Mouse (Mus musculus): ENCODE measurements around the gene Gpr37l1. TPM values are rescaled to one million over a fixed set of nuclear protein-coding genes. Genes with fewer than 3 reads are reported as not detected.

Gpr37l1 gene
- total and polyA plus RNA-seq, 3 experiments, result not detected

- DNase-seq (ENCODE audit: extremely low read depth), result no peak
- no peaks in the 10 kb centered on the region for H3K27me3 ChIP-seq (replicated peaks)
Measured at GRCm38 (mm10) chr1:135186427-135186826, 18.9 kb upstream of the Gpr37l1 start.

DNA sequence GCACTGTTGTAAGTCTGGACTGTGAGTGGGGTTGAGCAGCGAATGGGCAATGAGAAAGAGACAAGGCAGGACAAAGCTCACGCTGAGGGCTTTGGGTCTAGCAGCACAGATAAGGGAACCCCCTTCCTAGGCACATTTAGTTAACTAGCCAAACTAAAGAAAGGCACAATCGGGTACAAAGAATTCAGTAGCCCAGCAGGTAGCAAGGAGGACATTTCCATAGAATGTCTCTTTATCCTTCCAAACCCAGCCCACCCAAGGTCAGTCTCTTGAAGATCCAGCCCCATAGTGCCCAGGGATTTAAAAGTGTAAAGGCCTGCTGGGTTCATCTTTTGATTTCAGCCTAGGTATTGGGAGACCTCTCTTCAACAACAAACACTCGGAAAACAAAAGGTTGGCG lies 18.5 kb upstream of the Gpr37l1 start:
- H3K79me2 ChIP-seq (replicated peaks; ENCODE audit: control insufficient read depth, extremely low read depth, insufficient read depth, poor library complexity, severe bottlenecking), result no peaks in the 10 kb centered on the region
- H3K9me3 ChIP-seq (replicated peaks; ENCODE audit: low read length), result no peaks in the 10 kb centered on the region
- TF ChIP-seq ETS1 (conservative IDR thresholded peaks at IDR 0.05; ENCODE audit: low read depth, low read length) (no peak), TCF12 (IDR thresholded peaks at IDR 0.05; ENCODE audit: low read depth, low read length) (no peak), RAD21 (IDR thresholded peaks at IDR 0.05; ENCODE audit: low read depth, low read length) (no peak), GABPA (IDR thresholded peaks at IDR 0.05; ENCODE audit: insufficient replicate concordance, low read depth, low read length) (no peak), UBTF (IDR thresholded peaks at IDR 0.05; ENCODE audit: low read depth, low read length) (no peak), CTCF (conservative IDR thresholded peaks at IDR 0.05 in 1 of 2, IDR thresholded peaks at IDR 0.05 in 1 of 2; ENCODE audit: low read depth in 2 of 2, low read length in 2 of 2) (no peak), ZKSCAN1 (IDR thresholded peaks at IDR 0.05; ENCODE audit: borderline replicate concordance, low read depth, low read length) (no peak), POLR2A (IDR thresholded peaks at IDR 0.05; ENCODE audit: low read depth, low read length) (no peak), ZC3H11A (IDR thresholded peaks at IDR 0.05; ENCODE audit: low read depth, low read length) (no peak), JUN (IDR thresholded peaks at IDR 0.05; ENCODE audit: insufficient read depth, low read depth, low read length) (no peak), NELFE (IDR thresholded peaks at IDR 0.05; ENCODE audit: low read depth, low read length) (no peak), JUND (conservative IDR thresholded peaks at IDR 0.05; ENCODE audit: low read depth, low read length) (no peak), HCFC1 (IDR thresholded peaks at IDR 0.05; ENCODE audit: low read depth, low read length) (no peak), KAT2A (IDR thresholded peaks at IDR 0.05; ENCODE audit: insufficient replicate concordance, low read length) (no peak), BHLHE40 (IDR thresholded peaks at IDR 0.05; ENCODE audit: low read depth, low read length) (no peak), POLR2AphosphoS2 (IDR thresholded peaks at IDR 0.05; ENCODE audit: low read depth, low read length) (no peak)
- H3K27me3 ChIP-seq (replicated peaks), result no peaks in the 10 kb centered on the region
- no peaks in the 10 kb centered on the region for H3K36me3 ChIP-seq (replicated peaks in 1 of 2; ENCODE audit: control insufficient read depth in 1 of 2, insufficient read depth in 1 of 2, low read length in 1 of 2)
- no peak overlapping the region for H3K4me3 ChIP-seq (replicated peaks in 1 of 3; ENCODE audit: low read depth in 2 of 3, low read length in 2 of 3, poor library complexity in 1 of 3)
- no peak overlapping the region for H3K9ac ChIP-seq (ENCODE audit: insufficient read depth, low read depth)
- DNase-seq (ENCODE audit: extremely low read depth), result no peak
- no peak overlapping the region for H3K27ac ChIP-seq (ENCODE audit: insufficient read depth, low read depth)
- dilution Hi-C loops (cut with MboI; ENCODE audit: extremely low pct_ligation_motif_present, extremely low pct_unique_long_range_greater_than_20kb, low sequenced_read_pairs), result no loop called here
- no peak overlapping the region for H3K4me2 ChIP-seq (ENCODE audit: insufficient read depth, low read depth, poor library complexity, severe bottlenecking)
- H3K4me1 ChIP-seq (ENCODE audit: control insufficient read depth in 1 of 2, insufficient read depth in 2 of 2), result peaks cover 14 to 20% of the 10 kb centered on the region in 2 experiments
- in situ Hi-C loops (cut with MboI; ENCODE audit: low pct_ligation_motif_present, low pct_unique_long_range_greater_than_20kb, low sequenced_read_pairs), result no loop called here

More at GRCm38 (mm10) chr1:135186427-135186826, 18.9 kb upstream of the Gpr37l1 start:
- H3K4me2 ChIP-seq (ENCODE audit: insufficient read depth, low read depth, poor library complexity, severe bottlenecking), result no peak overlapping the region
- H3K4me1 ChIP-seq (ENCODE audit: control insufficient read depth in 1 of 2, insufficient read depth in 2 of 2), result peaks cover 12 to 15% of the 10 kb centered on the region in 2 experiments
- H3K27ac ChIP-seq (ENCODE audit: insufficient read depth, low read depth), result no peak overlapping the region
- TF ChIP-seq ETS1 (conservative IDR thresholded peaks at IDR 0.05; ENCODE audit: low read depth, low read length) (no peak), MYC (IDR thresholded peaks at IDR 0.05; ENCODE audit: low read depth, low read length) (no peak)
- dilution Hi-C loops (cut with MboI; ENCODE audit: extremely low pct_ligation_motif_present, extremely low pct_unique_long_range_greater_than_20kb, low sequenced_read_pairs), result no loop called here
- H3K4me3 ChIP-seq (replicated peaks in 1 of 3; ENCODE audit: low read depth in 2 of 3, low read length in 2 of 3, poor library complexity in 1 of 3), result no peak overlapping the region
- H3K9me3 ChIP-seq (replicated peaks; ENCODE audit: low read length), result no peaks in the 10 kb centered on the region
- no peak overlapping the region for H3K9ac ChIP-seq (ENCODE audit: insufficient read depth, low read depth)
- no peaks in the 10 kb centered on the region for H3K36me3 ChIP-seq (replicated peaks in 1 of 2; ENCODE audit: control insufficient read depth in 1 of 2, insufficient read depth in 1 of 2, low read length in 1 of 2)
- in situ Hi-C loops (cut with MboI; ENCODE audit: low pct_ligation_motif_present, low pct_unique_long_range_greater_than_20kb, low sequenced_read_pairs), result no loop called here
- no peaks in the 10 kb centered on the region for H3K79me2 ChIP-seq (replicated peaks; ENCODE audit: control insufficient read depth, extremely low read depth, insufficient read depth, poor library complexity, severe bottlenecking)

Measured in CH12.LX (cell line).